Mouse (Mus musculus): ENCODE measurements at regions not wholly inside any gene's neighbourhood (a gene's known extent, or its start where the extent isn't known, plus 50 kb on each side); places are given as distances from the start of the nearest gene placed in this dataset.
"Not testable (repeated sequence)": the region's sequence is repeated elsewhere in the genome, so short reads cannot be mapped to it uniquely, and the experiment has no call there.

DNA sequence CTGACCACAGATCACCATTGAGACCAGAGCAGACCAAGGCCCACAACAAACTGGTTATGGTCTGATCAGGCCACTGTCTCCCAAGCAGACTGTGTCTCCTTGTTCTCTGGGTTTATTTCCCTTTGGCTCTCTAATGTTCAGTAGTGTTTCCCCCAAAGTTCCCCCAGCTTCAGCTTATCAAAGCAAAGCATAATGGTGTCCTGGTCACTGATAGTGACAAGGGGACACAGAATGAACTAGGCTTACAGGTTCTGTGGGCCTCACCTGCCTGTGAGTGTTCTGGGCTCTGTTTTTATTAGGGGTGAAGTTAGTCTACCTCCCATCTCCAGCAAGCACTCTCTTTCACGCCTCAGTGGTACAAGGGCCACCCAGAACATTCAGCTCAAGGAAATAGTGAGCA is 92.7 kb downstream of the Cd24a start:
- ATAC-seq (replicated peaks; ENCODE audit: low FRiP score, poor library complexity, severe bottlenecking) = no peak

- no peak for ATAC-seq (replicated peaks; ENCODE audit: low FRiP score, poor library complexity, severe bottlenecking)
Measured at GRCm38 (mm10) chr10:43671785-43672184, 93.7 kb downstream of the Cd24a start.

DNA sequence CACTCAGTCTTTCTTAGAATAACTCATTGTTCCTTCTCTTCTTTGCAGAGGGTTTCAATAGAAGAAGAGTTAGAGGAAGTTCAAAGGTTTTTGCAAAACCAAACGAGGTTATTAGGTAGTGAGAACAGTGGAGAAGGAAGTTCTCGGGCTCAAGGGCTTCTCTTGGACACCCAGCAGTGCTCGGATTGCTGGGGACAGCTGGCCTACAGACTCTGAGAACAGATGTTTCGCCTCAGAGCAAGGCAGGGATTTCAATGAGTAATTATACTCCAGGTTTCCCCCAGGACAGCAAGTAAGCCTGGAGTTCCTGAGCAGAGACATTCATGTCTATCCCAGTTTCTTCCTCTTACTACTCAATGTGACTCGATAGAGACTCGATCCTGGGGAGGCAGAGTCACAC is 94.4 kb downstream of the Cd24a start:
- ATAC-seq (replicated peaks; ENCODE audit: low FRiP score, poor library complexity, severe bottlenecking) = no peak

- no peak for ATAC-seq (replicated peaks; ENCODE audit: low FRiP score, poor library complexity, severe bottlenecking)
Measured at GRCm38 (mm10) chr10:43674749-43675148, 96.7 kb downstream of the Cd24a start.

DNA sequence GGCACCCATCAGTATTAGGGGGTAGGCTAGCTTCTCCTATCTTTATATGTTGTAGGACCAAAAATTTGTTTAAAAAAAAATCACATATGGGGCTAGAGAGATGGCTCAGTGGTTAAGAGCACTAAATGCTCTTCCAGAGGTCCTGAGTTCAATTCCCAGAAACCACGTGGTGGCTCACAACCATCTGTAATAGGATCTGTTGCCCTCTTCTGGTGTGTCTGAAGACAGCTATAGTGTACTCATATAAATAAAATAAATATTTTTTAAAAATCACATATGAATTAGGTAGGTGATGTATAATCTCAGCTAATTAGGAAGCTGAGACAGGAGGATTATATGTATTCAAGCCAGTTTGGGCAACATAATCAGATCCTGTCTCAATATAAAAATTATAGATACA is 97.4 kb downstream of the Cd24a start:
- ATAC-seq (replicated peaks; ENCODE audit: low FRiP score, poor library complexity, severe bottlenecking) = not testable (repeated sequence)

- ATAC-seq (replicated peaks; ENCODE audit: low FRiP score, poor library complexity, severe bottlenecking) = no peak
Measured at GRCm38 (mm10) chr10:43676289-43676688, 98.2 kb downstream of the Cd24a start.

DNA sequence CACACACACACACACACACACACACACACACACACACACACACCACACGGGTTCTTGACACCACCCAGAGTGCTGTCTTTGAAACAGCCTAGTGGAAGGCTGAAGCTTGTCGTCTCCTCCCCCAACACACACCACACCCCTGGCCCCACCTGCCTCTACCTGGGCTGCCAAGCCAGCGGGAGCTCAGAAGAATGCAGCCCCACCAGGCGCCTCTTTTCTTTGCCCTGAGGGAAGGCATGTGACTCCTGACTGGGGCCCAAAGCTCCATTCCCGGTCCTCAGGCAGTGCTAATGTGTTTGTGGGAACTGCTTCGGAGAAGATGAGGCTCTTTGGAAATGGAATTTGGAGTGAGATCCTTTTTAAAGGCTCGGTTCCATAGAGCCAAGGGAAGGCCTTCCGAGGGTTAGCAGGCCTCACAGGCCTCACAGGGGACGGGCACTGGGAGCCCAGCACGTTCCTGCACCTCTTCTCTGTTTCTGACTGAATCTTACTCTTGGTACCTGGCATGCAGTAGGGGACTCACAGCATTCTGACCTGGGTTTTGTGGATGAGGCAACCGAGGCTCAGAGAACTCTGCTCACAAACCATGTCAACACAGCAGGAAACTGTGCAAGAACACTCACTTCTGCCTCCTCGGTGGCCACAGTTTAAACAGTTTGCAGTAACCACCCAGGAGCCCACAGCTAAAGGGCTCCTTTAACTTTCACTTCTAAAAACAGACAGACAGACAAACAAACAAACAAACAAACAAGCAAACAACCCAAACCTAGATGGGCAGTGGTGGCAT is 106.4 kb downstream of the Cd24a start:
- no peak for ATAC-seq (replicated peaks; ENCODE audit: low FRiP score, poor library complexity, severe bottlenecking)

- no peak for ATAC-seq (replicated peaks; ENCODE audit: low FRiP score, poor library complexity, severe bottlenecking)
Measured at GRCm38 (mm10) chr10:43689161-43689913, 111.3 kb downstream of the Cd24a start.

- no peak for ATAC-seq (replicated peaks; ENCODE audit: low FRiP score, poor library complexity, severe bottlenecking)
Measured at GRCm38 (mm10) chr10:43689914-43690316, 111.8 kb downstream of the Cd24a start.

DNA sequence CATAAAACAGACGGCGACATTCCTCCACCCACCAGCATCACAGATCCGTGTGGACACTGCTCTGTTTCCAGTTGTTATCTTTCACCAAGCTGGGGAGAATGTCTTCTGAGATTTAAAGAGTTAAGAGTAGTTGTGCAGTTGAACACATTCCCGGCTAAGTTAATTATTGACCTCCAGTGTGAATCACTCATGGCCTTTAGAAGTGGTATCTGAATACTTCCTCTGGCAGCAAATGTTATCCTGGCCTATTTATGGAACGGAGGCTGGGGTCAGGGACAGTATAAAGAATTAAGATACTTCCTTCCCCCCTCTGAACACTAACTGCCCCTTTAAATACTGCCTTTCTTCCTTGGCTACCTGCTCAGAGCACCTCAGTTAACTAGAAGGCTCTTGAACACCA is 115.9 kb downstream of the Cd24a start:
- ATAC-seq (replicated peaks; ENCODE audit: low FRiP score, poor library complexity, severe bottlenecking) = no peak

DNA sequence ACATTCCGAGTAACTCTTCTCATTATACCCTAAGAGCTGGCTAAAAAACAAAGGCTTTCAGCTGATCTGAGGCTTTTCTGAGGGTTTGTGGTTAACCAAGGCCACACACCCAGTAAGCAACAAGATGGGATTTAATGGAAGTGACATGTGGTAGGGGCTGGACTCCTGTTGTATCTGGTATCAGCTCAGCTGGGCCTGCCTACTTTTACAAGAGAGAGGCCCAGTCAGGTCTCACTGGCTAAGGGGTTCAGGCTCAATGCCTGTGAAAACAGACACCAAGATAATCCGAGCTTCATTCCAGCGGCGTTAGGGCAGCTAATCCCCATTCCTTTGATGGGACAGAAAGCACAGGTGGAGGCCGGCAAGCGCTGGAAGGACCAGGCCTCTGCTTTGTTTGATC is 116.4 kb downstream of the Cd24a start:
- no peak for ATAC-seq (replicated peaks; ENCODE audit: low FRiP score, poor library complexity, severe bottlenecking)

GRCm38 (mm10) chr10:43695470-43695869 is 117.4 kb downstream of the Cd24a start:
- ATAC-seq (replicated peaks; ENCODE audit: low FRiP score, poor library complexity, severe bottlenecking) = no peak

DNA sequence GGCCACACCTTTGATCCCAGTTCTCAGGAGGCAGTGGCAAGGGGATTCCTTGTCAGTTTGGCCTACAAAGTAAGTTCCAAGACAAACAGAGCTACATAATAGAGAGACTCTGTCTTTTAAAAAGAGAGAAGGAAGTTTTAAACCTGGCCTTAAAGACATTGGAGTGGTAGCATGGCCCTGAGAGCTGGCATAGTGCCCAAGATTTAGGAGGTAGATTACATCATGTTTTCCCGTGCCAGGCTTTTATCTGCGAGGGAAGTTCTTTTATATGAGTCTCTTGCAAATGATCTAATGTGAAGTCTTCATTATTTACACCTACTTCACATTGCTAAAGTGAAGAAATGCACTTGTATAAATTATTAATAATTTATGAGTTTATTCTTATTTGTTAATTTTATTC is 119.8 kb downstream of the Cd24a start:
- ATAC-seq (replicated peaks; ENCODE audit: low FRiP score, poor library complexity, severe bottlenecking) = no peak

GRCm38 (mm10) chr10:43700371-43701289 is 122.5 kb downstream of the Cd24a start:
- ATAC-seq (replicated peaks; ENCODE audit: low FRiP score, poor library complexity, severe bottlenecking) = no peak

DNA sequence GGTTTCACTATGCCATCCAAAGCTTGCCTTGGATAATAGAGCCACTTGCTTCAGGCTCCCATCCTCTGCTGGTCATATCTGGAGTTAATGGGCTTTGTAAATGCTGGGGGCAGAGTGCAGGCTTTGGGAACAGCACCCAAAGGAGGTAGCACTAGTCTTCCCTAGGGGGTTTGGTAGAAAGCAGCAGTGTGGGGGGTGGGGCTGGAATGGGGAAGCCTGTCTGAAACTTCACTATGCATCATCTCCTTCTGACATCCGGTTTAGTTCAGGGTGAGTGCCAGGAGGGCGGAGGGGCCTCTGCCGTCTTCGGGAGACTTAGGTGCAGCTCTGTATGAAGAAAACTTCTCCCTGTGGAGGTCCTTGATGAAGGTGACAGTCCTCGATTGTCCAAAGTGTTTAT is 124.8 kb downstream of the Cd24a start:
- ATAC-seq (replicated peaks; ENCODE audit: low FRiP score, poor library complexity, severe bottlenecking) = no peak

- ATAC-seq (replicated peaks; ENCODE audit: low FRiP score, poor library complexity, severe bottlenecking) = peak; percentile 71
Measured at GRCm38 (mm10) chr10:43706001-43706988, 128.2 kb downstream of the Cd24a start.

DNA sequence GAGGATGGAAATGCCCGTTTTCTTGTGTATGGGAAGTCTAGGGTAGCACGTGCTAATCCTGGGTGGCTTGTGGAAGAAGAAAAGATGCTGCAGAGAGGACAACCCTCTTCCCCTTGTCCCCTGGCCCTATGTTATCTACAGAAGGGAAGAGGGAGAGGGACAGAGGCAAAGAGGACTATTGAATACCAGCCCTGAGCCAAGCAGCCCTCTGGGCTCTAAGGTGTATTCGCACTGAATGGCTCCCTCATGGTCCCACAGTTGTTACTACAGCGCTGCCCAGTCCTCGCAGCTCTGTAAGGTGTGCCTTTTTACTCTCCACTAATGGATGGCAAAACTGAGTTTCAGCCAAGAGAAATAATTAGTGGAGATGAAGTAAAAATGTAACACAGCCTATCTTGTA is 128.9 kb downstream of the Cd24a start:
- no peak for ATAC-seq (replicated peaks; ENCODE audit: low FRiP score, poor library complexity, severe bottlenecking)

DNA sequence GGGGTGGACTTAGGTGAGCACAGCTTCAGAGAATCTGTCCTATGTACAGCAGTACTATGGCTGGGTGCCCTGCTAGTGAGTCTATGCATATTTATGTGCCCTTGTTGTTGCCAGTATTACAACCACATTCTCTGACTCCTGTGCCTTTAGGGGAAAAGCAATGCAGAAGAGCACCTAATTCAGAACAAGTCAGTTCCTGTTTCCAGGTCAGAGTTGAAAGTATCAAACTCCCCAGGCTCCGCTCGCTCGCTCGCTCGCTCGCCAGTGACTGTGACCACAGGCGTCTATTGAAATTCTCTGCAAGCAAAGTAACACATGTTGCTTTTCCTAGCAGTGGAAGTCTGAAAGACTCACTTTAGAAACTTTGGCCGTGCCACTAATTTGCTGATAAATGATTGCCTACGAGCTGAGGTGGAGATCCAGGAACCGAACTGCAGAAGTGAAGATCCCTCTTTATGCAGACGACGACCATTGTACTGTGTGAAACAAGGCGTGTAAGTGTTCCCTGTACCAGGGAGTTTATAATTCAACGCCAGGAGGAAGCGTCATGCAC is 129.8 kb downstream of the Cd24a start:
- ATAC-seq (replicated peaks; ENCODE audit: low FRiP score, poor library complexity, severe bottlenecking) = no peak

Data from erythroblast, adult 5-6 weeks (primary cell).